Mouse (Mus musculus): Measurements from ENCODE around the gene Casp7. TPM values are rescaled to one million over a fixed set of nuclear protein-coding genes. Genes with fewer than 3 reads are reported as not detected.

The Casp7 gene
- polyA plus RNA-seq, 1 experiment = 9.1 TPM

DNA sequence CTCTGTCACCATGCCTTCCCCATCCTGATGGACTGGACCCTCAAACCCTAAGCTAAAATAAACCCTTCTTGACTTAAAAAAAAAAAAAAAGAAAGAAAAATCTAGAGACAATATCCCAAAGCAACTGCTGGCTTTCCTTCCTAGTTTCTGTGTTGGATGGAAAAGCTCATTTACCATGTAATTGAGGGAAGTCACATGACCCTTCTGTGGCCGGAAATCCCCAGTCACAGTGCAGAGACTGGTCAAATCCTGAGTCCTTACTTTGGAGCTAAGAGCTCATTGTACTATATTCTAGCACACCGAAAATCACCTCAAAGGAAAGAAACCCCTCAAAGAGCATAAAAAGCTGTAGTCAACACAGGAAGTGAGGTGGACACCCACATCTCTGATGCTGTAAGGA, 38.0 kb upstream of the Casp7 start:
- TF ChIP-seq USF1 (IDR thresholded peaks at IDR 0.05; ENCODE audit: low read depth) (peak; percentile 59), MAX (IDR thresholded peaks at IDR 0.05) (no peak)
- H3K36me3 ChIP-seq (ENCODE audit: control insufficient read depth, insufficient read depth) = no peaks in the 10 kb centered on the region

DNA sequence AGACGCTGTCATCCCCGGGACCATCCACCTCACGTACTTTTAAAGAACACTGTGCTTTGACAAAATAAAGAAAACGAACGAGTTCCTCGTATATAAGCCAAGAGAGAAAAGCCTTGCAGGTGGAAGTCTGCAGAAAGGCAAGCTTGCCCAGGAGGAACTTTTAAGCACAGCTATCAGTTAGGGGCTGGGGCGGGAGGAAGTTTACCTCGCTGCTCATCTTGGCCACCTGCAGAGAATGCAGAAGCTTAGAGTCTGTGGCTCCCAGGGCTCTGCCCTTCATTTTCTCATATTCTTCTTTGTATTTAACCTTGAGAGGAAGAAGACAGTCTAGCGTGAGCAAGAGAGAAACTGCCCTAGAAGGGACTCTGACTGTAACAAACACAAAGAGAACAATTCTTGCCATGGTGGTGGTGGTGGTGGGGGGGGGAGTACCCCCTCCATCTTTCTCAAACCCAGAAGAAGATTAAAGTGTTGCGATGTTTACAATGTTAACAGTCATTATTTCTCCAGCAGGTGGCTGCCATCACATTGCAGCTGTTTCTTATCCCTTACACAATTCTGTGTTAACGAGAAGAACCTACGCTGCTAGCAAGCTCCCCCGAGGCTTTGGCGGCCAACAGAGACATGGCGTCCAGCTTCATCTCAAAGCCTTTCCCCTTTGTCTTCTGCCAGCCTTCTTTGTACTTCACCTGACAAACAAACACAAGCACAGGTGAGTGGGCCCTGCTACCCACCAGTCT, 33.0 kb upstream of the Casp7 start:
- Histone ChIP-seq H3K79me2 (ENCODE audit: control insufficient read depth, insufficient read depth) (no peaks in the 10 kb centered on the region), H3K4me3 (ENCODE audit: insufficient read depth, poor library complexity, severe bottlenecking) (no peak overlapping the region), H3K79me3 (ENCODE audit: low read depth) (no peaks in the 10 kb centered on the region), H3K36me3 (ENCODE audit: control insufficient read depth, insufficient read depth) (no peaks in the 10 kb centered on the region), H3ac (ENCODE audit: control insufficient read depth, insufficient read length, low read depth) (no peak overlapping the region), H3K27me3 (ENCODE audit: control insufficient read depth, insufficient read depth, insufficient read length) (no peaks in the 10 kb centered on the region)
- TF ChIP-seq MAX (IDR thresholded peaks at IDR 0.05) (no peak), CTCF (IDR thresholded peaks at IDR 0.05; ENCODE audit: control insufficient read depth, insufficient read depth, insufficient read length) (no peak), CEBPB (IDR thresholded peaks at IDR 0.05; ENCODE audit: low read depth) (no peak), FOSL1 (IDR thresholded peaks at IDR 0.05; ENCODE audit: insufficient read depth, low read length, poor library complexity, severe bottlenecking) (no peak), USF1 (IDR thresholded peaks at IDR 0.05; ENCODE audit: low read depth) (no peak), MYOD1 (IDR thresholded peaks at IDR 0.05; ENCODE audit: control insufficient read depth, insufficient read length, low read depth) (no peak), MYOG (IDR thresholded peaks at IDR 0.05; ENCODE audit: control insufficient read depth, extremely low read depth, insufficient read length) (no peak)

More for the DNA sequence above, 38.0 kb upstream of the Casp7 start:
- no peaks in the 10 kb centered on the region for H3K27me3 ChIP-seq (ENCODE audit: control insufficient read depth, insufficient read depth, insufficient read length)
- no peak overlapping the region for H3K4me3 ChIP-seq (ENCODE audit: insufficient read depth, poor library complexity, severe bottlenecking)
- no peaks in the 10 kb centered on the region for H3K79me2 ChIP-seq (ENCODE audit: control insufficient read depth, insufficient read depth)
- no peaks in the 10 kb centered on the region for H3K79me3 ChIP-seq (ENCODE audit: low read depth)
- no peak overlapping the region for H3ac ChIP-seq (ENCODE audit: control insufficient read depth, insufficient read length, low read depth)

DNA sequence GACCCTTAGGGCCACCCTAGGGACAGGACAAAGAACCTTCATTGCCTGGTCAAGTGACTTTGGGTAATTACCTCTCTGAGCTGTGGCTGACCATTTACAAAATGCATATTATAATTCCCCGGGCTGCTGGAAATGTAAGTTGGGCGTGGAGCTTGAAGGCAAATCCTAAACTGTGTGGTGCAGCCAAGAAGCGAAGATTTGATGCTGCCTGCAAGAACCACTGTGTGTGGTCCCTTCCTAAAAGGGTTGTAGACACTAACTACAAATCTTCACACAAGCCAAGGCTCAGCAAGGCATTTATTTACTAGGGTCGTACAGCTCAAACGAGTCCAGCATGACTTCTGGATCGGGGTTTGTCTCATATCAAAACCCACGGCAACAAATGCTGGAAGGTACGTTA, 32.4 kb upstream of the Casp7 start:
- Histone ChIP-seq H3K36me3 (ENCODE audit: control insufficient read depth, insufficient read depth) (no peaks in the 10 kb centered on the region), H3K4me3 (ENCODE audit: insufficient read depth, poor library complexity, severe bottlenecking) (no peak overlapping the region), H3ac (ENCODE audit: control insufficient read depth, insufficient read length, low read depth) (no peak overlapping the region), H3K79me3 (ENCODE audit: low read depth) (no peaks in the 10 kb centered on the region), H3K79me2 (ENCODE audit: control insufficient read depth, insufficient read depth) (no peaks in the 10 kb centered on the region), H3K27me3 (ENCODE audit: control insufficient read depth, insufficient read depth, insufficient read length) (no peaks in the 10 kb centered on the region)
- TF ChIP-seq USF1 (IDR thresholded peaks at IDR 0.05; ENCODE audit: low read depth) = no peak
- no peak for TF ChIP-seq MYOD1 (IDR thresholded peaks at IDR 0.05; ENCODE audit: control insufficient read depth, insufficient read length, low read depth)
- TF ChIP-seq MYOG (IDR thresholded peaks at IDR 0.05; ENCODE audit: control insufficient read depth, extremely low read depth, insufficient read length) = no peak
- TF ChIP-seq CTCF (IDR thresholded peaks at IDR 0.05; ENCODE audit: control insufficient read depth, insufficient read depth, insufficient read length) = no peak
- no peak for TF ChIP-seq FOSL1 (IDR thresholded peaks at IDR 0.05; ENCODE audit: insufficient read depth, low read length, poor library complexity, severe bottlenecking)
- TF ChIP-seq MAX (IDR thresholded peaks at IDR 0.05) = no peak
- no peak for TF ChIP-seq CEBPB (IDR thresholded peaks at IDR 0.05; ENCODE audit: low read depth)

DNA sequence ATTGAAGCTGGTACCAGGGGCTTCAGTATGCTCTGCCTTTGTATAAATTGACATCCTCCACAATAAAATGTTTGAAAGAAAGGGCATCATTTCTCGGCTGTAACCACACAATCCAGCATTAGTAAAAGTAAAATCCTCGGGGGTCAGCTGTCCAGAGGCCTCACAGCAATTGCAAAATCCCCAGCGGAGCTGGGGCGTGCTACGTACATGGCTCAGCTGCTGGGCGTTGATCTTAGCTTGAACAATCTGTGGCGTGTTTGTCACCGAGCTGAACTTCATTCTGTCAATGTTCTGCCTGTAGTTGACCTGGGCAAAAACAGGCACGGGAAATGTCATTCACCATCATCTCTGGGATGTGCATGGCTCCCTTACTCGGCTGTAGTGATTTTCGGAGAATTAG, 30.8 kb upstream of the Casp7 start:
- Histone ChIP-seq H3ac (ENCODE audit: control insufficient read depth, insufficient read length, low read depth) (no peak overlapping the region), H3K79me3 (ENCODE audit: low read depth) (no peaks in the 10 kb centered on the region), H3K27me3 (ENCODE audit: control insufficient read depth, insufficient read depth, insufficient read length) (no peaks in the 10 kb centered on the region), H3K79me2 (ENCODE audit: control insufficient read depth, insufficient read depth) (no peaks in the 10 kb centered on the region), H3K36me3 (ENCODE audit: control insufficient read depth, insufficient read depth) (no peaks in the 10 kb centered on the region), H3K4me3 (ENCODE audit: insufficient read depth, poor library complexity, severe bottlenecking) (no peak overlapping the region)
- no peak for TF ChIP-seq MYOG (IDR thresholded peaks at IDR 0.05; ENCODE audit: control insufficient read depth, extremely low read depth, insufficient read length)
- TF ChIP-seq FOSL1 (IDR thresholded peaks at IDR 0.05; ENCODE audit: insufficient read depth, low read length, poor library complexity, severe bottlenecking) = no peak
- TF ChIP-seq USF1 (IDR thresholded peaks at IDR 0.05; ENCODE audit: low read depth) = no peak
- TF ChIP-seq CEBPB (IDR thresholded peaks at IDR 0.05; ENCODE audit: low read depth) = no peak

DNA sequence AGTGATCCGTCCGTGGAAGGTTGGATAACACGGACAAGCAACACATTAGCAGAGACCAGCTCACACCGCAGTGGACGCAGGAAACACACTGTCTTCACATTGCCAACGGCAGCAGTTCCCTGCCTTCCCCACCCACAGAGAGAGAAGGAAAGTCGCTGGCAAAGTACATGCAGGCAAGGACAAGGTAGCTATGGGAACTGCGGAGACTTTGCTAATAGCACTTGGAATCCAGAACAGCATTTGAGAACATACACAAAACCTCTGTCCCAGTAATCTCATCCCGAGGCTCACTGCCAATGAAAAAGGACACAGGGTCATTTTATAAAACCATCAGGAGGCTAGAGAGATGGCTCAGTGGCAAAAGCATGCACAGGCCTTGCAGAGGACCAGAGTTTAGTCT, 30.3 kb upstream of the Casp7 start:
- no peak for TF ChIP-seq CTCF (IDR thresholded peaks at IDR 0.05; ENCODE audit: control insufficient read depth, insufficient read depth, insufficient read length)
- no peak for TF ChIP-seq FOSL1 (IDR thresholded peaks at IDR 0.05; ENCODE audit: insufficient read depth, low read length, poor library complexity, severe bottlenecking)
- TF ChIP-seq MYOG (IDR thresholded peaks at IDR 0.05; ENCODE audit: control insufficient read depth, extremely low read depth, insufficient read length) = no peak
- TF ChIP-seq MAX (IDR thresholded peaks at IDR 0.05) = no peak
- TF ChIP-seq MYOD1 (IDR thresholded peaks at IDR 0.05; ENCODE audit: control insufficient read depth, insufficient read length, low read depth) = no peak
- no peak for TF ChIP-seq CEBPB (IDR thresholded peaks at IDR 0.05; ENCODE audit: low read depth)
- TF ChIP-seq USF1 (IDR thresholded peaks at IDR 0.05; ENCODE audit: low read depth) = no peak
- Histone ChIP-seq H3K79me2 (ENCODE audit: control insufficient read depth, insufficient read depth) (no peaks in the 10 kb centered on the region), H3K27me3 (ENCODE audit: control insufficient read depth, insufficient read depth, insufficient read length) (no peaks in the 10 kb centered on the region)

DNA sequence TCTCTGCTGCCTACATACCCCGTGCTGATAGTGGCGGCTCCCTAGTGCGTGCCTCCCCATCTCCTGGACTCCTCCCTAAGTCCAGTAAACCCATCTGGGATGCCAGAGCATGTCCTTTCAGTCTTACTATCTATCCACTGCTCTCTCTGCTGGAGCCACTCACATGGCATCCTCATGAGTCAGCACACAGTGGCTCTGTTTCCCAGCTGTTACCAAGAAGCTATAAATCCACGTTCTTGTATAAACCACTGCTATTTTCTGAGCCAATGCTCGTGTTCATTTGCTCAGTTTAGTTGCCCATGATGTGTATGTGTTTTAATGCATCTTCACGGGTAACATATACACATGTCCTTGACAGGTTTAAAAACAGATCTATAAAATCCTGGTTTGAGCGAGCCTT, 29.2 kb upstream of the Casp7 start:
- H3K27me3 ChIP-seq (ENCODE audit: control insufficient read depth, insufficient read depth, insufficient read length) = no peaks in the 10 kb centered on the region
- H3ac ChIP-seq (ENCODE audit: control insufficient read depth, insufficient read length, low read depth) = no peak overlapping the region
- TF ChIP-seq CTCF (IDR thresholded peaks at IDR 0.05; ENCODE audit: control insufficient read depth, insufficient read depth, insufficient read length) = no peak
- TF ChIP-seq FOSL1 (IDR thresholded peaks at IDR 0.05; ENCODE audit: insufficient read depth, low read length, poor library complexity, severe bottlenecking) = peak; percentile 47
- TF ChIP-seq MYOD1 (IDR thresholded peaks at IDR 0.05; ENCODE audit: control insufficient read depth, insufficient read length, low read depth) = peak; percentile 88
- peak; percentile 36 for TF ChIP-seq USF1 (IDR thresholded peaks at IDR 0.05; ENCODE audit: low read depth)
- no peak for TF ChIP-seq CEBPB (IDR thresholded peaks at IDR 0.05; ENCODE audit: low read depth)
- TF ChIP-seq MYOG (IDR thresholded peaks at IDR 0.05; ENCODE audit: control insufficient read depth, extremely low read depth, insufficient read length) = no peak
- TF ChIP-seq MAX (IDR thresholded peaks at IDR 0.05) = peak; percentile 75
- H3K79me2 ChIP-seq (ENCODE audit: control insufficient read depth, insufficient read depth) = no peaks in the 10 kb centered on the region
- H3K4me3 ChIP-seq (ENCODE audit: insufficient read depth, poor library complexity, severe bottlenecking) = no peak overlapping the region
- no peaks in the 10 kb centered on the region for H3K36me3 ChIP-seq (ENCODE audit: control insufficient read depth, insufficient read depth)
- no peaks in the 10 kb centered on the region for H3K79me3 ChIP-seq (ENCODE audit: low read depth)

More for the DNA sequence above, 30.3 kb upstream of the Casp7 start:
- H3K4me3 ChIP-seq (ENCODE audit: insufficient read depth, poor library complexity, severe bottlenecking) = no peak overlapping the region
- no peak overlapping the region for H3ac ChIP-seq (ENCODE audit: control insufficient read depth, insufficient read length, low read depth)
- no peaks in the 10 kb centered on the region for H3K79me3 ChIP-seq (ENCODE audit: low read depth)
- H3K36me3 ChIP-seq (ENCODE audit: control insufficient read depth, insufficient read depth) = no peaks in the 10 kb centered on the region
